Mouse (Mus musculus) bone marrow macrophage, adult 2 months (primary cell): ENCODE data around the gene Sult4a1.

Source experiments
- CTCF ChIP-seq: IDR thresholded peaks from 2 replicates; pipeline ENCODE4 v1.5.1; 2012; ENCODE audit warnings: low read depth, mild to moderate bottlenecking, low read length, moderate library complexity
- POLR2A ChIP-seq: IDR thresholded peaks from 2 replicates; pipeline ENCODE4 v1.6.1; 2012; ENCODE audit warnings: mild to moderate bottlenecking, low read depth, low read length, borderline replicate concordance

DNA sequence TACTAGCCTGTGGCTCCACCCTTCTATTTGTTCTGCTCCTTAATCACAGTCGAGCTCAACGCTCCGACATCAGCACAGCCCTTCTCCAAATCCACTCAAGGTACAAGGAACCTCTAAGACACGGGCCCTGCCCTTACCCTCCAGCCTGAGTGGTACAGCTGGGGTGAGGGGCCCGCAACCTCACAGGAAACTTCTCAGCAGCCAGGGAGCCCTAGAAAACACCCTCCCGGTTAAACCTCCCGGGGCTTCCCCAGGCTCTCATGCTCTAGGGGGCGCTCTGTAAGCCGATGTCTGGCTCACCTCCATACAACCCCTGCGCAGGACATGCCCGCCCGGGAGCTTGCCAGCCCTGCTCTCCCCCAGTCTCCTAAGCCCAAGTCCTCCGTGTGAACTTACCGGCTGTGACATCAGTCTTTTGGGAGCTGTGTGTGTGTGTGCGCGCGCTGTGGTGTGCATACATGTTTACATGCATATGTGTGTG lies 30.8 kb downstream of the Sult4a1 start:
- TF ChIP-seq CTCF (no peak), POLR2A (no peak)
